Mouse (Mus musculus) heart, postnatal 36 days (tissue): Measurements from ENCODE around the gene Hist1h2ab. TPM values are rescaled to one million over a fixed set of nuclear protein-coding genes. Genes with fewer than 3 reads are reported as not detected.
"Not testable (repeated sequence)": the region's sequence is repeated elsewhere in the genome, so short reads cannot be mapped to it uniquely, and the experiment has no call there.

Experiments used
- DNase-seq, 2 experiments: peaks; one replicate each; pipeline ENCODE4 v3.0.0; 2021 to 2022
- intact Hi-C: fragments of 180-260 bp; cut with DNase I; formaldehyde crosslinking; loops from one replicate; pipeline ENCODE4 v1.15.1; 2025
- microRNA-seq, 2 experiments: library from miRNA; unstranded; fragments of <30 nt; microRNA quantifications; one replicate each; pipeline ENCODE4 v1.2.0; 2021; ENCODE audit warnings: borderline number of aligned reads in 2 of 2
- total RNA-seq, 2 experiments: library from RNA; stranded (reverse); gene quantifications; 2 replicates each; pipeline ENCODE4 v1.2.3; 2021

Gene Hist1h2ab
- total RNA-seq, 2 experiments from 2014 or later = 11.9 to 16.8 TPM

DNA sequence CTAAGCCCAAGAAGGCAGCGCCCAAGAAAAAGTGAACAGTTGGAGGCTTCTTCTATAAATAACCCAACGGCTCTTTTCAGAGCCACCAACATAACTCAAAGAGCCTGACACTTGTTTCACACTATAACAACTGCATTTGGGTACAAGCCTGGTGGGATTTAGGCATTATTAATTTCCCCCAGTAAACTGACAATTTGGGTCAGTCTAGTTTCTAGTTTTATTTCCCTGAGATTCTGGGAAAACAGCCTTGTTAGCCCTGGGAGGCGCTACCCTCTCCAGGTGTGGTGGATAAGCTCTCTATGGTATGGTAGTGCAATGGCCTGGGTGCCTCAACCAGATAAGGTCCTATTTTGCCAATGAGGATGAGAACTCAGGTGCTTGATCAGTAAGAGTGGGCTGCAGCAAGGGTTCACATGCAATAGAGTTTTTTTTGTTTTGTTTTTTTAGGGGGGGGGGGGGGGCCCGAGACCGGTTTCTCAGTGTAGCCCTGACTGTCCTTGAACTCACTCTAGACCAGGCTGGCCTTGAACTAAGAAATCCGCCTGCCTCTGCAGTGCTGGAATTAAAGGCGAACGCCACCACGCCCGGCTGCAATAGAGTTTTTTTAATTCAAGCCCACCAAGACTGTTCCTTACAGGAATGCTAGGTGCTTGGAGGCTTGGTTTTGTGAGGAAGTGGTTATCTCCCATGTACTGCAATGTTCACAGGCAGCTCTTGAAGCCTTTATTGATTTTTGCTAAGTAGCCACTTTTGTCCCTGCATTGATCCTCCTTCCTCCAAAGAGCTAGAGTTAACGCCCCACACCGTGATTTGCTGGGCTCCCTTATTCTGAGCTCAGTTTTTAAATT, 13.6 kb downstream of the Hist1h2ab start:
- no peak for DNase-seq
- intact Hi-C loops = loop anchor here (5.0 to 10.0 kb wide), 2 partner anchors 142 to 400 kb away; partner anchors contain the start of genes Hist1h1e, Hist1h2be and Zfp322a

DNA sequence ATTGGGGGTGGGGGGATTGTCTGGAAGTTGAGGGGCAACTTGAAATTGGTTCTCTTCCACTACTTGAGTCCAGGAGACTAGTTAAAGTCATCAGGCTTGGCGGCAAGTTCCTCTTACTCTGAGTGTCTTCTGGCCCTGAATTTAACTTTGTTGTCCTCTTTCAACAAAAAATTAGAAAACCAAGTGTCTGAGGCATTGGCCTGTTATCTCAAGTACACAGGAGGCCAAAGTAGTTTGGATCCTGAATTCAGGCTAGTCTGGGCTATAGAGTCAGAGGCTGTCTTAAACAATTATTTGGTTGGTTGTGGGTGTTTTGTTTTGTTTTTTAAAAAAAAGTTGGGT, 14.2 kb downstream of the Hist1h2ab start:
- intact Hi-C loops = loop anchor here (10.0 kb wide), 1 partner anchor 400 kb away; the partner anchor contains the start of gene Zfp322a
- DNase-seq = no peak

DNA sequence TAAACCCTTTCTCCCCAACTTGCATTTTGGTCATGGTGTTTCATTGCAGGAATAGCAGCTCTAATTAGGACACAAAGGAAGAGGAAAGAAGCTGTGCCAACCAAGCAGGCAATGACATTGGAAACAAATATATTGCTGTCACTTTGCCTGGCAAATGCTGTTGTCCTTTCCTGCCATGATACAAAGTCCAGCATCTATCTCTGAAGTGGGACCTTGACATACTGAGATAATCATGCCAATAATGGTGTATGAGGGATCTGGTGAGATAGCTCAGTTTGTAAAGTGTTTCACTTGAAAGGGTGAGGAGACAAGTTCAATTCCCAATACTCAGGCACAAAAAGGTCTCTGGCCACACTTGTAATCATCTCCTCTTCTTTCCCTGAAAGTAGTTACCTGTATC, 15.8 kb downstream of the Hist1h2ab start:
- intact Hi-C loops = loop anchor here (10.0 kb wide), 1 partner anchor 402 kb away; the partner anchor contains the start of gene Zfp322a

DNA sequence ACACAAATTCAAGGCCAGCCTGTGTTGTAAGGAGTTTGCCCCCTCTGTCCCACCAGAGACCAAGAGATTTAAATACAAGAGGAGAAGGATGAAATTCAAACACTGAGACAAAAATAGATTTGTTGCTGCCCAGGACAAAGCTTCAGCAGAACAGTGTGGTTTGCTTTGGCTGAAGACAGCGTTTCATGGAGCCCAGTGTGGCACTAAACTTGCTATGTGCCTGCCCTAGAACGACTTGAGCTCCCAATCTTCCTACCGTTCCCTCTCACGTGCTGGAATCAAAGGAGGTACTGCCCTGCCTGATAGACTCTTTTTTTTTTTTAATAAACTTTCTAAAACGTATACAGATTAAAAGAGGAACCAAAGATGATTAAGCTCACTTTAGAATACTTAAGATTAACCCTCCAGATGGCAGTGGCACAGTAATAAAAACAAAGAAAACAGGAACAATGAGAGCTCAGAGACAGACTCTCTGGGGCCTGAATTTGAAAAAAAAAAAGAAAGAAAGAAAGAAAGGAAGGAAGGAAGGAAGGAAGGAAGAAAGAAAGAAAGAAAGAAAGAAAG, 18.0 kb downstream of the Hist1h2ab start:
- intact Hi-C loops = loop anchor here (10.0 kb wide), 1 partner anchor 404 kb away; the partner anchor contains the start of gene Zfp322a
- no peak for DNase-seq

More for the DNA sequence above, 15.8 kb downstream of the Hist1h2ab start:
- no peak for DNase-seq

DNA sequence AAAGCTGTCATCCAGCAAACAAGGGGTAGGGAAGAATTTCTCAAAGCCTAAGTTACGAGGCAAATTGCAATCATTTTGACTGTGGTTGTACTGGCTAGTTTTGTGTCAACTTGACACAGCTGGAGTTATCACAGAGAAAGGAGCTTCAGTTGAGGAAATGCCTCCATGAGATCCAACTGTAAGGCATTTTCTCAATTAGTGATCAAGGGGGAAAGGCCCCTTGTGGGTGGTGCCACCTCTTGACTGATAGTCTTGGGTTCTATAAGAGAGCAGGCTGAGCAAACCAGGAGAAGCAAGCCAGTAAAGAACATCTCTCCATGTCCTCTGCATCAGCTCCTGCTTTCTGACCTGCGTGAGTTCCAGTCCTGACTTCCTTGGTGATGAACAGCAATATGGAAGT, 18.7 kb downstream of the Hist1h2ab start, which contains the start of gene Trim38:
TSS of gene Trim38 (plus strand) at position 301 of the 400 bp plus-strand sequence.
- intact Hi-C loops = loop anchor here (10.0 kb wide), 1 partner anchor 405 kb away; the partner anchor contains the start of gene Zfp322a
- DNase-seq = not testable (repeated sequence)

DNA sequence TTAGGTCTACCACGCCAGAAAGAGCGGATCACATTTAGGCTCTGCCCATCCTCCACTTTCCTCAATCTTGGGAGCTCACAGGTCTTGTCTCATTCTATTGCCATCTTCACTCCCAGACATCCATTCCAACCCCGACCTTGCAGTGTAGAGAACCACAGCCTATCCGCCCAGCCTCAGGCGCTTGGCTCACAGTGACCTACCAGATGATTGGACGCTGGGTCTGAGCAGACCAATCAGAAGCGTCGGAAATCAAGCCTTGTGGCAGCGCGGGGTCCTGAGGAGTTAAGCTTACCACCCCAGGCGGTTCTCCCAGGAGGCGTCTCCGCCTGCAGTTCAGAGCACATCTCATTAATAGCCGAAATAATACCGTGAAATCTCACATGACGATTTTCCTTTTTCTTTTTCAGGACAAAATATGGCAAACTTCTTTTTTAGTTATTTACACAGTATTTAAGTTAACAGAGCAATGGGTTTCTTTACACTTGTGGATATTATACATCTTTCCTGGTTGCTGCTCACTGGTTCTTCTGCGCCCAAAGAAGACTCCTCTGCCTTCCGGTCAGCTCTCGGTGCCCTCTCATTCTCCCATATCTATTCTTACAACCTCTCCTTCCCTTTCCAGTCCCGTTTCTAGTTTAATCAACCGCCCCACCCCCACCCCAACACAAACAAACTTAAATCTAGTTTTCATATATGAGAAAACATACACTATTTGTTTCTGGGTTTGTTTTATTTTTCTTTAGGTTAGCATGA, 21.8 kb downstream of the Hist1h2ab start:
- intact Hi-C loops = no loop called here
- DNase-seq = peak in 1 of 2 experiments; percentile 16

DNA sequence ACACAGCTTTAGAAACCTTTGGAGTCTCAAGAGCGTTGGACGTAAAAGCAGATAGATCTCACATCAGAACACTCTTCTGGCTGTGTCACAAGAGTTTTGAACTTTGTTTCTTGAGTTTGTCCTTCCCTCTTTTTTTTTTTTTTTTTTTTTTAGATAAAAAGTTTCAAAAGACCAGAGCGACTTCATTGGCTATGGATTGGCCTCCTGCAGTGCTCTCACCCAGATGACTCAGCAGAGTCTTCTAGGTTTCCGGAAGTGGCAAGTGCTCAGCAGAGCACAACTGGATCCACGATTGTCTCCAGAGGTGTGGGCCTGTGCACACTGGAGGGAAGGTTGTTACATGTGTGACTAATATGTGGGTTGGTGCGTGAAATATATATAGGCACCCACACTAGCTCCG, 27.4 kb downstream of the Hist1h2ab start:
- DNase-seq = no peak
- intact Hi-C loops = no loop called here

DNA sequence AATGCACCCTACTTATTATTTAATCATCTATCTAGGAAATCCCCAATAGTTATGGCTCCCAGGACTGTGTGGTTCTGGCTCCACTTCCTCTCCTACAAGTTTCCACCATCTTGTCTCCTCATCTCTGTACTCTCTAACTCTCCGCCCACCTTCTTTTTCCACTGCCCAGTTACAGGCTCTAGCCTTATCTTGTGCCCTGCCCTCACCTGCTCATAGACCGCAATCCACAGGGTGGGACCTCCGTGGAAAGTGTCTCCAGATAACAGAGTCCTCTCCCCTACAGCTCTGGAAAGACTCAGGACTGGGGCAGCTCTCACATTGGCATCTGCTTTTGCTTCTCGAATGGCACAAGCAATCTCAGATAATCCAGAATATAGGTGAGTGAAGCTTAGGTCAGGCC, 28.1 kb downstream of the Hist1h2ab start:
- DNase-seq = no peak
- intact Hi-C loops = no loop called here

DNA sequence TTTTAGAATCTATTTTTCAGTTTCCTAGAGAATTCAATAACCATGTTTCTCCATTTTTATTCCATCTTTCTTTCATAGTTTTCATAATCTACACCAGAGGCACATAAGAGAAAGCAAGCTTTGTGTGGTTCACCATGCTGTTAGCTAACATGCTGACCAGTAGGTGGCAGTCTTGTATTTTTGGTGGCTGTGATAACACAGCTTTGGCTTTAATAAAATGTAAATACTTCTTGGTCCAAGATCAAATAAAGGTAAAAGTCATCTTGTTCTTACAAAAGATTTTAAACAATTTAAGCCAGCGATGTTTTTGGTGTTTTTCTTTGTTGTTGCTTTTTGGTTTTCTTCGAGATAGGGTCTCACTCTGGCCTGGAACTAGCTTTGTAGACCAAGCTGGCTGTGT, 41.6 kb downstream of the Hist1h2ab start:
- intact Hi-C loops = loop anchor here (5.0 kb wide), 2 partner anchors 95 to 505 kb away; no protein-coding TSS in a partner anchor
- DNase-seq = peak; percentile 24 to 35

DNA sequence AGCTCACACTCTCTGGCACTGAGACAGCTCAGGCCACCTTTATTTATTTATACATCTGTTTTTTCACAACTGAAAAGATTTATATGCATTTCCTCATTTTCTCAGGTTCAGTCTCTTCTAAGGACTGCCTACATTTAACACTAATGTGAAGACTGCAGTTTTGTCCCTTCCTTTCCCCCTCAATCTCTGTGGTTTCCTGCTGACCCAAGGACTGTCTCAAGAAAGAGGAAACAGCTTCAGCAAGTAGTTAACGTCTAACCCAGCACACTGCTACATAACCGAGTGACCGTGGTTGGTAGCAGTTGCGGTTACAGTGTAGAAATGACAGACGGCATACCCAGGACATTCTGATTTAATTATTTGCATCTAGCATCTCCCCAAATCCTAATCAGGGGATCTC, 48.5 kb downstream of the Hist1h2ab start:
- intact Hi-C loops = no loop called here

More for the DNA sequence above, 48.5 kb downstream of the Hist1h2ab start:
- no peak for DNase-seq

Small RNA genes lying within 50 kb of the gene (microRNA-seq; reads per million reads assigned to microRNA genes)
- gene Gm44314 = 0 reads per million in 2 experiments
- gene Gm44484 = 0 reads per million in 2 experiments

Other genes with a start within 250 kb of the Hist1h2ab start
- gene Hist1h4h, start 220.1 kb upstream of the Hist1h2ab start, total RNA-seq = 100 to 1,000 TPM; 268 to 283 TPM
- 10 to 100 TPM; 14.1 to 19.0 TPM for gene Hist1h2af, start 217.2 kb upstream of the Hist1h2ab start, total RNA-seq
- 1 to 10 TPM; 2.5 to 4.1 TPM for gene Hist1h3g, start 215.7 kb upstream of the Hist1h2ab start, total RNA-seq
- 1 to 10 TPM in 1 of 2 experiments, under 1 TPM in 1; 0.94 to 1.9 TPM for gene Hist1h2bh, start 207.7 kb upstream of the Hist1h2ab start, total RNA-seq
- gene Hist1h3f, start 207.1 kb upstream of the Hist1h2ab start, total RNA-seq = 10 to 100 TPM in 1 of 2 experiments, 1 to 10 TPM in 1; 7.4 to 10.0 TPM
- 10 to 100 TPM; 37.7 to 40.9 TPM for gene Hist1h4f, start 199.5 kb upstream of the Hist1h2ab start, total RNA-seq
- 1 to 10 TPM; 2.2 to 2.3 TPM for gene Hist1h1d, start 197.9 kb upstream of the Hist1h2ab start, total RNA-seq
- 10 to 100 TPM; 21.4 to 23.8 TPM for gene Hist1h3e, start 188.8 kb upstream of the Hist1h2ab start, total RNA-seq
- 1 to 10 TPM; 2.6 to 3.4 TPM for gene Hist1h2ae, start 179.9 kb upstream of the Hist1h2ab start, total RNA-seq
- 10 to 100 TPM; 38.1 to 41.0 TPM for gene Hist1h2bg, start 179.7 kb upstream of the Hist1h2ab start, total RNA-seq
- 10 to 100 TPM; 13.1 to 14.6 TPM for gene Hist1h2bf, start 176.9 kb upstream of the Hist1h2ab start, total RNA-seq
- gene Hist1h2ad, start 176.7 kb upstream of the Hist1h2ab start, total RNA-seq = 1 to 10 TPM; 2.9 to 4.6 TPM
- gene Hist1h3d, start 175.4 kb upstream of the Hist1h2ab start, total RNA-seq = 1 to 10 TPM; 3.1 to 4.8 TPM
- gene Hist1h4d, start 169.5 kb upstream of the Hist1h2ab start, total RNA-seq = 10 to 100 TPM; 61.5 to 67.6 TPM
- 10 to 100 TPM in 1 of 2 experiments, 1 to 10 TPM in 1; 8.9 to 11.1 TPM for gene Hist1h2be, start 130.0 kb upstream of the Hist1h2ab start, total RNA-seq
- gene Hist1h1e, start 128.6 kb upstream of the Hist1h2ab start, total RNA-seq = 10 to 100 TPM; 38.1 to 46.3 TPM
- 1 to 10 TPM; 1.6 to 1.8 TPM for gene Hist1h2ac, start 67.2 kb upstream of the Hist1h2ab start, total RNA-seq
- gene Hist1h2bc, start 66.9 kb upstream of the Hist1h2ab start, total RNA-seq = 10 to 100 TPM; 64.4 to 75.8 TPM
- not detected for gene Hist1h1t, start 55.3 kb upstream of the Hist1h2ab start, total RNA-seq
- gene Hist1h4c, start 52.7 kb upstream of the Hist1h2ab start, total RNA-seq = 10 to 100 TPM; 51.7 to 59.6 TPM
- gene Hfe, start 40.3 kb upstream of the Hist1h2ab start, total RNA-seq = 10 to 100 TPM; 48.4 to 66.6 TPM
- gene Hist1h1c, start 12.3 kb upstream of the Hist1h2ab start, total RNA-seq = 100 to 1,000 TPM; 186 to 225 TPM
- 1 to 10 TPM; 6.5 to 9.3 TPM for gene Hist1h3c, start 5.5 kb upstream of the Hist1h2ab start, total RNA-seq
- gene Hist1h2bb, start 4.4 kb upstream of the Hist1h2ab start, total RNA-seq = 10 to 100 TPM in 1 of 2 experiments, 1 to 10 TPM in 1; 9.8 to 12.0 TPM
- 10 to 100 TPM; 20.4 to 22.0 TPM for gene Hist1h3b, start 1.1 kb downstream of the Hist1h2ab start, total RNA-seq
- 10 to 100 TPM; 13.8 to 18.3 TPM for gene Hist1h4b, start 5.9 kb downstream of the Hist1h2ab start, total RNA-seq
- gene Hist1h4a, start 10.1 kb downstream of the Hist1h2ab start, total RNA-seq = 10 to 100 TPM; 12.3 to 13.8 TPM
- gene Hist1h3a, start 11.3 kb downstream of the Hist1h2ab start, total RNA-seq = 10 to 100 TPM; 16.6 to 17.0 TPM
- 1 to 10 TPM; 7.5 to 8.2 TPM for gene Hist1h1a, start 12.5 kb downstream of the Hist1h2ab start, total RNA-seq
- not detected for gene Trim38, start 18.8 kb downstream of the Hist1h2ab start, total RNA-seq
- not detected for gene Slc17a2, start 55.9 kb downstream of the Hist1h2ab start, total RNA-seq
- gene Slc17a3, start 88.3 kb downstream of the Hist1h2ab start, total RNA-seq = not detected
- gene Slc17a1, start 116.6 kb downstream of the Hist1h2ab start, total RNA-seq = not detected
- not detected for gene Slc17a4, start 163.9 kb downstream of the Hist1h2ab start, total RNA-seq
- gene Hist1h2ba, start 183.0 kb downstream of the Hist1h2ab start, total RNA-seq = not detected
- not detected for gene Hist1h2aa, start 183.3 kb downstream of the Hist1h2ab start, total RNA-seq
- not detected for gene Scgn, start 240.1 kb downstream of the Hist1h2ab start, total RNA-seq